Mouse (Mus musculus): ENCODE results near the gene Ilvbl.

Ilvbl gene

DNA sequence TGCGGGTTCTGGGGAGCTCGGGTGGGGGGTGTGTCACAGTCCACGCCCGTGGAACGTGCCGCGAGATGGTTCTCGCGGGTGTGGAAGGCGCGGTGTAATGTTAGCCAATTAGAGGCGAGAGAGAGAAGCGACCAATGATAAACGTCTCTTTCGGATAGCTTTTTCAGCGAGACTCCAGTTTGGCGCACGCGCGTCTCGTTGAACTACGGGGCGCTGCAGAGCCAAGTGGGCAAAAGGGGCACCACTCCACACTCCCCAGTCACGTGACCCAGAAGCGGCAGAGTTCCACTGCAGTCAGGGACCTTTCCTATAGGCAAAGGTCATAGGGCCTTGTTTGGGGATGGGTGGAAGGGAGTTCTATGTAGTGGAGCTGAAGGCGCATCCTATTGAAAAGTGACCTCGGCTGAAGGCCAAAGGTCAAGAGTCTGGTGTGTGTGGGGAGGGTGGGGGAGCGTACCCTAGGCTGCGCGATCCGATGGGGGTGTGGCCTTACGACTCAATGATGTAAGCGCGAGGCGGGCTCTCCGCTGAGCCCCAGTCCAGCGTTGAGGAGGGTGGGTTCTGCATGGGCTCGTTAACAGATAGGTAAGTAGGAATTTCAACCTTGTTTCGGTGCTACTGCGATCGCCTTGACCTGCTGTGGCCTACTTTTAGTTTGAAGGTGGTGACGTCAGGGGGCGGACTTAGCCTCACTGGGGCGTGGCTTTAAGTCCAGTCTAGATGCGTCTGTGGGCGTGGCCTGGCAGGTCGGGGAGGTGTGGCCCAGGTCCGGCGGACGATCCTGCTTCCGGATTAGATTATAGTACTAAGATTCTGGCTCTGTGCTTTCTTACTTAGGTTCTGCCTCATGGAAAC, at the start of gene Ilvbl:
Ilvbl (plus strand) TSS at position 97 of the 855 bp plus-strand sequence.
- under 1% methylated on average over 51 of the region's 51 CpGs for WGBS

DNA sequence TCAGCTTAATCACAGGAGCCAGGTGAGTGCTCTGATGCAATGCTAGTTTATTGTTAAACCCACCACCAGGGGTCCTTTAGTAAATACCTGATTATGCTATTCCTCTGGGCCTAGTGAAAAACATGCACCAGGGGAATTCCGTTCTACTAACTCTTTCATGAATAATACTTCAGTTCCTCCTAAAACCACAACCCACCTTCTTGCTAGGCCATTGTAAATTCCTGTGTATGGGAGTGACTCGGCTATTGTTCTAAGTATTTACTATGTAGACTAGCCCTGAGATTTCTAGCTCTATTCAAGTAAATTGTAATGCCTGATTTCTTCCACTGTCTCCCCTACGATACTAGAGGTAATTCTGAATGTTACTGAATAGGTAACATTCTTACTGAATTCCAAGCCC, 49.1 kb upstream of the Ilvbl start:
- 69% methylated on average over 3 of the region's 3 CpGs for WGBS

DNA sequence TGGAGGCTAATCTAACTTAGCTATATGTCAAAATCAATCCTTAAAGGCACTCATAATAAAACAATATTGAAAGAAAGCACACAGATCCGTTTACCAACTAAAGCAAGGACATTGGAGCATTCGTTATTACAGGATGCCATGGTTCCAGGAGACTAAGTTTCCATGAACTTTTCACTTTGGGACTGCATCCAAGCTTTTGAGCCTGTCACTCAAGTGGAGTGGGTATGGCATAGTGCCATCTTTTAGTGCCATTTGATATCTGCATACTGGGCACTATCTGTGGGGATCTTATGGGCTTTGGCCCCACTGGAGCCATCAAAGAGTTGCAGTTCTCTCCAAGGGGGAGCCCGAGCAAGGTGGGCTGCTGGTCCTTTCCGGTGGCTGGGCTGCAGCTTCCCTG, 48.6 kb upstream of the Ilvbl start:
- WGBS, result 59% methylated on average over 4 of the region's 4 CpGs

DNA sequence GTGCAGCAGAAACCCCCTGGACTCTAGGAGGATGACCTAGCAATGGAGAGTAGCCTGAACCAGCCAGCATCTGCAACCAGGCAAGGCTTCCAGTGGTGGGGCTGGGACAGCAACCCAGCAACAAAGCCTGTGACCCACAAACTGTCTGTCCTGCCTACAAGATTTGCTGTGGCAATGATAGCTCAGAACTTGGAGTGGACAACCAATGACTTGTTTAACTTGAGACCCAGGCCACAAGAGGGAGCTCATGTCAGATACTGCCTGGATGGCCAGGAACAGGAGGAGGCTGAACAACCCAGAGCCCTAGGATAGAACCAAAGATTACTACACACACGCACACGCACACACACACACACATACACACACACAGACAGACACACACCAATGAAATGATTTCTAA, 33.2 kb upstream of the Ilvbl start:
- 48% methylated on average over 2 of the region's 2 CpGs for WGBS

DNA sequence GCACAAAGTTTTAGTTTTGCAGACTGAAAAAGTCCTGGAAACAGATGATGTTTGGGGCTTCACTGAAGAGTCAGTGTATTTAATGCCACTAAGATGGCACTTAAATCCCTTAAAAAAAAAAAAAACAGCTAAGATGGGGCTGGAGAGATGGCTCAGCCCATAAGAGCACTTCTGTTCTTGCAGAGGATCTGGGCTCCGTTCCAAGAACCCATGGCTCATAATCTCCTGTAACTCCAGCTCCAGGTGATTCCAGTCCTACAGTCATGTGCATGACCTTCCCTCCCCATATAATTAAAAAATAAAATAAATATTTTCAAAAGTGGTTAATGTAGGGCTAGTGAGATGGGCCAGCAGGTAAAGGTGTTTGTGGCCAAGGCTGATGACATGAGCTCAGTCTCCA, 9.1 kb upstream of the Ilvbl start:
- WGBS, result 90% methylated on average over 1 of the region's 1 CpGs

DNA sequence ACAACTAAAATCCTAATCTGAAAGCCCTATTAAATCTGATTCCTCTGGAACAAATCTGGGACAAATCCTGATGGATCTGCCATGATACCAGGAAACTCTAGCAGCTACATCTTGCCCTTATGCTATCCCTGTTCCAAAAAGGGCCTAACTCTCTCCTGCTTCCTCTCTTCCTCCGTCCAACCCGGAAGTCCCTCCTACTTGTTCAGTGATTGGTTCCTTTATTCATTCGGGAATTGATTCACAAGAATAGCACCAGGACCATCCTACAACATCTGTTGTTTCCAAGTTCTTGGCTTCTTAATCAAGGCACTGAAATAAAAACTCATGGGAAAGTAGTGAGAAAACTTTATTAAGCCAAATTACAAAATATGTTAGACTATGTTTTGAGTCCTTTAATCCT, 5.0 kb upstream of the Ilvbl start:
- 78% methylated on average over 3 of the region's 3 CpGs for WGBS

DNA sequence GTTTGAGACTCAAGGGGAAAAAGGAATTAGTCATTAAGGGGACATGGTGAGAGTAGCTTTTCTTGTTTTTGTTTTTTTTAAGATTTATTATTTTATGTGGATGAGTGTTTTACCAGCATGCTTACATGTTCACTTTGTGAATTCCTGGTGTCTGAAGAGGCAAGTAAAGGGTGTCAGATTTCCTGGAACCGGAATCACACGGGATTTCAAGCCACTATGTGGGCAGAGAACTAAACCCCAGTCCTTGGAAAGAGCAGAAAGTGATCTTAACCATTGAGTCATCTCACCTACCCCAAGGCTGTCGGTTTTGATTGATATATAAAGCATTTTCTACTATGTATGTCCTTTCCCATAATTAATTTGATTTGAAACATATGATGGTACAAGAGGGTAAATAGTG, 4.5 kb upstream of the Ilvbl start:
- 68% methylated on average over 3 of the region's 3 CpGs for WGBS

DNA sequence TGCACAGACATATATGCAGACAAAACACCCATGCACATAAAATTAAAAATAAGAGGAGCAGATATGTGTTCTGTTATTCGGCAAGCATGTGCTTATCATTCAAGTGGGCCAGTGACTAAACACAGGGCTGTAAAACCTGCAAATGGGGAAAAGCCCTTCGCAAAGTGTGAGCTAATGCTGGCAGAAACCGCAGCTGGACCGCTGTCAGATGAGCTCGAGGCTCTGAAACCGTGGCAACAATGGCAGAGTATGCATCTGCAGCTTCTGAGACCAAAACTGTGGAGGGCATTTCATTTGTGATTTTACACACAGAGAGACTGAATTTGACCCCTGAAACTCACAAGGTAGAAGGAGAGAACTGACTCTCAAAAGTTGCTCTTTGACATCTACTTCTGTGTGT, 3.7 kb upstream of the Ilvbl start:
- 52% methylated on average over 6 of the region's 6 CpGs for WGBS

DNA sequence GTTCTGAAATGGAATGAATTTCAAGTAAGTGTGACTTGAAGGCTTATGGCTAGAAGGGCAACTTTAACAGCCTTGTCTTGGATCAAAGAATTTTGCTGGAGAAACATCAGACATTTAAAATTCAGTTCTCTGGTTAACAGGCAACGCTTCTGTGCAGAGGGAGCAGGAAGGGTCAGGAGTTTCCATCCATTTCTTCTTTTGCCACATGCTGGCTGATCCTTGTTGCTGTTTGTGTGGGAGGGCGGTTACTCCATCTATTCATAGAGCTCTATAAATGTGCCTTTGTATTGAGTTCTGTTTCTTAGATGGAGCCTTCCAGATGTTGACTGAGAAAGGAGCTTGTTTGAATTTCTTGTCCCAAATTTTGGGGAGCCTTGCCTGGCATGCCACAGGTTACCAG, 3.2 kb upstream of the Ilvbl start:
- WGBS, result 49% methylated on average over 2 of the region's 2 CpGs

DNA sequence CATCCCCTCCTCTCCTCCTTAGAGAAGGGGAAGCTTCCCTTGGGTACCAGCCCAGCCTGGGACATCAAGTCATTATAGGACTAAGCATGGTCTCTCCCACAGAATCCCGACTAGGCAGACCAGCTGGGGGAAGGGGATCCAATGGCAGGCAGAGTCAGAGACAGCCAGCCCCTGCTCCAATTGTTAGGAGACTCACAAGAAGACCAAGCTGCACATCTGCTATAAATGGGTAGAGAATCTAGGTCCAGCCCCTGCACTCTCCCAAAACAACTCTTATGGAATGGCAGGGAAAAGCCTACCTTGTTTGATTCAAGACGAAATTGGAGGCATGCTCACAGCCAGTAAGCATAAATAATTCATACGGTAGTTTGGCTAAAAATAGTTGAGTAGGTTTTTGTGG, 920 bp upstream of the Ilvbl start:
- 28% methylated on average over 3 of the region's 3 CpGs for WGBS

DNA sequence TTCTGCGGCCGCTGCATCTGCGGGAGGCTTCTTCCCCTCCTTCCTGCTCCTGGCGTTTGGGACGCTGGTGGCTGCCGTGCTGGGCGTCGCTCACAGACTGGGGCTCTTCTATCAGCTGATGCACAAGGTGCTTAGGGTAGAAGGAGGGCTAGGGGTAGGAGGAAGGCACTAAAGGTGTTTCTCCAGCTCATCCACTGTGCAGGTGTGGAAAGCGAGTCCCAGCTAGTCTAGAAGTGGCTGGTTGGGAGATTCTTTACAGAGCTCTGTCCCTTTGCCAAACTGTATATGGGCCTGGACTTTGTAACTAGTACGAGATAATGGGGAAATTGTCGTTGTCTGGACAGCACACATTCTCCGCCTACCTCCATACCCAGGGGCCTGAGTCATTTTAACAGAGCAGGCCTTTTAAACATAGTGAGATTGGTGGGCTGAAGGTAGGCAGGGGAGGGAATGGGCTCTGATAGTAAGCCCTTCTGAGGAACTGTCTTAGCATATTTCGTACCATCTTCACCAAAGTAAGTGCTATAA, 1.0 kb downstream of the Ilvbl start:
- WGBS, result 8% methylated on average over 13 of the region's 13 CpGs

DNA sequence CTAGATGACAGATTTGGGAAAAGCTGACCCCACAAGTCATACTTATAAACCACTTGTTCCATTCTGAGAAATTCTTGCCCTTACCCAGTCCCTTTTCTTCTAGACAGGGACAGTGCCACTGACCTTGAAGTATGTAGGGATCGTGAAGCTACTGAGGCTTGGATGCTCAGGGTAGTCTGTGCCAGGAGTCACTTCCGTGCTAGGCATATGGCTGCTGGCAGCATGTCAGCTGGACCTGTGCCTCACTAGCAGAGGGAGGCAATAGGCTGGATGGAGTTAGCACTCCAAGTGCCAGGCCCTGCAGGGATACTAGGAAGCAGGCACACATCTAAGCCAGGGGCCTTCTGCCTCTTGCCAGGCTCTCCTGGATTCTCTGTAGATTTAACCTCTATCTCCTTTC, 1.5 kb downstream of the Ilvbl start:
- 21% methylated on average over 2 of the region's 2 CpGs for WGBS

DNA sequence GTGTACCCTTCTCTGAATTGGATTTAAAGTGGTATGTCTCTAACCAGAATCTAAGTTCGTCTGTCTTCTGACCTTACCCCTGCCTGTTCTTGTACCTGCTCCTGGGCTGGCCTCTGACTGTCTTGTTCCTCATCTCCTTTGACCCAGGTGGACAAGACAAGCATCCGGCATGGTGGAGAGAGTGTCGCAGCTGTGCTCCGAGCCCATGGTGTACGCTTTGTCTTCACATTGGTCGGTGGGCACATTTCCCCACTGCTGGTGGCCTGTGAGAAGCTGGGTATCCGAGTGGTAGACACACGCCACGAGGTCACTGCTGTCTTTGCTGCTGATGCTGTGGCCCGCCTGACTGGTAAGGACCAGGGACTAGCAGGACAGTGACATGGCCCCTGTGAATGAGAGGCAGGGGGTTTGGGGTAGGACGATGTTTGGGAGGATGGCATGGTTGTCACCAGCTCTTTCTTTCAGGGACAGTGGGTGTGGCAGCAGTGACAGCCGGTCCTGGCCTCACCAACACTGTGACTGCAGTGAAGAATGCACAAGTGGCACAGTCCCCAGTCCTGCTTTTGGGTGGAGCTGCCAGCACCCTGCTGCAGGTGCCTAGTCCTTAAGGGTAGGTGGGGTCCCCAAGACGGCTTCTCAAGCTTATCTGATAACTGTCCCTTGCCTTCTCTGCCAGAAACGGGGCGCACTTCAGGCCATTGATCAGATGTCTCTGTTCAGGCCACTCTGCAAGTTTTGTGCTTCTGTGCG, 2.5 kb downstream of the Ilvbl start:
- 96% methylated on average over 16 of the region's 16 CpGs for WGBS

DNA sequence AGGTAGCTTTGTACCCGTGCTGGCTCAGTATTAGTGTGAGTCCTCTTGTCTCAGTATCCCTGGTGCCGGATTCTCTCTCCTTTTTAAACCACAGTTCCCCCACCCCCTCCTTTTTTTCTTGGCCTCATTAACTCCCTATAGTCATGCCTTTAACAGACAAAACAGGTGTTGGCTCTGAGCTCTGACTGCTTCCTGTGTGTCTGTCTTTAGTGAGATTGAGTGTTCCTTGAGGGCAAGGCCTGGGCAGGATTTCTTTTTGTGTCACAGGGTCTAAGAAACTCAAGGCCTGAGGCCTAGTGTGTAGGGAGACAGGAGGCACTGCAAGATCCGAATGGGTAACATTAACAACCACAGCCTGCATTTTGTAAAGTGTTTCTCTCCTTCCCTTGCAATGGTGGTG, 4.1 kb downstream of the Ilvbl start:
- 68% methylated on average over 3 of the region's 3 CpGs for WGBS

DNA sequence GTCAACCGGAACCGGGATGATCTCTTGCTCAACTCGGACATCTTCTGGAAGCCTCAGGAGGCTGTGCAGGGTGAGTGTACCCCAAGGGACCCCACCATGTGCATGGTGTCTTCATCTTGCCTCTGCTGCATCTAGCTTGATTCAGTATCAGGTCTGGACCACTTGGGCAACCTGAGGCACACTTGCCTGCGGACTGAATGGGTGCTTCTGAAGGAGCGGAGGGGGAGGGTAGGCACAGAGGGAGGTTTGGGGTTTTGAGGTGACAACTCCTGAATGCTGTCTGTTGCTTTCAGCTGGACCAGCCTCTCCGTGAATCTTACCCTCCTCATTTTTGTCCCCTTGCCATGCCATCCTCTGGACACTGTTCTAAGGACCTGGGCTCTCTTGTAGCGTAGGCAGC, 7.0 kb downstream of the Ilvbl start:
- 96% methylated on average over 7 of the region's 7 CpGs for WGBS

DNA sequence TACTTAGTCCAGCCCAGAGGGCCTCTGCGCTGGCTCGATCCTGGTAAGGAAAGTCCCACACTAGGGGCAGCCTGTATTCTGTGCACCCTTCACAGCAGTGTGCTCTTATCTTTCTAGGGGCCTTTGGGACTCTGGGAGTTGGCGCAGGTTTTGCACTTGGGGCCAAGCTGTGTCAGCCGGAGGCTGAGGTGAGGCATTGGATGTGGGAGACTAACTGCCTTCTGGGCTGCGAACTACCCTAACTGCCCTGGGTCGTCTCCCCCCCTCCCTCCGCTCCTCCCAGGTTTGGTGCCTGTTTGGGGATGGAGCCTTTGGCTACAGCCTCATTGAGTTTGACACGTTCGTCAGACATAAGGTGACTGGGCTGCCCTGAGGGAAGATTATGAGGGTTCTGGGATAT, 9.2 kb downstream of the Ilvbl start:
- 83% methylated on average over 9 of the region's 9 CpGs for WGBS

DNA sequence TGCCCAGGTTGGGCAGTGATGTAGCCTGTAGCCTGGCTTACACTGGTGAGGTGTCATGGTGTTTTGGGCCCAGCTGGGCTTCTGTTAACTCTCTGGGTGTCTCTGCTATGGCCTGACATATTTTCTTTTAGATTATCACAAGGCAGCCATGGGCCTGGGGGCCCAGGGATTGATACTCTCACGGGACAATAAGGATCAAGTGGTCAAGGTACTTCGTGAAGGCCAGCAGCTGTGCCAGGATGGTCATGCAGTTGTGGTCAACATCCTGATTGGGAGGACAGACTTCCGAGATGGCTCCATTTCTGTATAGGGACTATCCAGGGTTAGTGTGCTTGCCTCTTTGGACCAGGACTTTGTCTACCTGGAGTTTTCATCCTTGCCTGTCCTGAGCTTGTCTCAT, 9.8 kb downstream of the Ilvbl start:
- WGBS, result 90% methylated on average over 3 of the region's 3 CpGs

DNA sequence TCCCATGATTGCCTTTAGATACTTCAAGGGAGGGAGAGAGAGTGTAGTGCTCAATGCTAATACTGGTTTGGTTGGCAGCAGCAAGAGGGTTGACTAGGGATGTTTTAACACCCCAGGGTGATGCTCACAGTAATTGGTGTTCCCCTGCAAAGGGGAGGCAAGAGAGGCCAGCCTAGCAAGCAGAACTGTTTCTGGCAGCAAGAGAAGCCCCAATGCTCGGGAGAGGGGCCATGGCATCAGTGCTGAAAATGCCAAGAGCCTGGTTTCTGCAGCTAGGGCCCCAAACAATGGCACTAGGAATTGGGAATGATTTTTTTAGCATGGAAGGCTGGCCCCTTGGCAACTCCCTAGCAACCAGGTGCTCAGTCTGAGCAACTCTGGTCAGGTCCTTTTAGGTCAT, 10.8 kb downstream of the Ilvbl start:
- WGBS, result 91% methylated on average over 1 of the region's 1 CpGs

DNA sequence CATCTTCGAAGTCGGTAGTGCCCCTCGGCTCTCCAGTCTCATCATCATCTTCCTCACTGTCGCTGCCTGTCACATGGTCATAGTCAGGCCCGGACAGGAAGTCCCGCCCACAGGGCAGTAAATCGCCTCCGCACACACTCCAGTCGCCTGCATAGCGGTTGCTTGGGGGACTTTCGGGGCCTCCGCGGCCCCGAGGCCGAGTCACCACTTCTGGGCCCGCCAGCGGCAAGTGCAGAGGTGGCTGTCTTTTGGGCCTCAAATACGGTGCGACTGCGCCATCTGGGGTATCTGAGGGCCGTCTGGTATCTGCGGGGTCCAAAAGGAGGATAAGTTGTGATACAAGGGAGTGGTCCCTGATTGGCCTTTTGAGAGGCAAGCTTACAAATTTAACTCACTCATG, 11.5 kb downstream of the Ilvbl start:
- 90% methylated on average over 22 of the region's 22 CpGs for WGBS

DNA sequence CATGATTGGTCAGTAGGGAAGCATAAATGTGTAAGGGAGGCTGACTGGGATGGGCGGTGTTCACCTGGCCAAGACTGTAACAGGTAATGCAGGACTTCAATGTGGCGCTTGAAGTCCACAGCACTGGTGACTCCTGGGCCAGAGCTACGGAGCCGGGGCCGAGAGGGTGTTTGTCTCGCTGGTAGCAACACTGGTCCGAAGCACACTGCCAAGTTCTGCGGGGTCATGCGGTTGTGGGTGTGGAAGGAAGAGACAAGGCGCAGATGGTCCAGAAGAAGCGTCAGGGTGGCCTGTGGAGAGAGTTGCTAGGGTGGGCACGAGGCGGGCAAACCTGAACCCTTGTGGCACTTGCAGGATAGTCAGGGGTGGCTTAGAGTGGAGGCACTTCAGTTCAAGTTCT, 11.9 kb downstream of the Ilvbl start:
- 96% methylated on average over 13 of the region's 13 CpGs for WGBS

DNA sequence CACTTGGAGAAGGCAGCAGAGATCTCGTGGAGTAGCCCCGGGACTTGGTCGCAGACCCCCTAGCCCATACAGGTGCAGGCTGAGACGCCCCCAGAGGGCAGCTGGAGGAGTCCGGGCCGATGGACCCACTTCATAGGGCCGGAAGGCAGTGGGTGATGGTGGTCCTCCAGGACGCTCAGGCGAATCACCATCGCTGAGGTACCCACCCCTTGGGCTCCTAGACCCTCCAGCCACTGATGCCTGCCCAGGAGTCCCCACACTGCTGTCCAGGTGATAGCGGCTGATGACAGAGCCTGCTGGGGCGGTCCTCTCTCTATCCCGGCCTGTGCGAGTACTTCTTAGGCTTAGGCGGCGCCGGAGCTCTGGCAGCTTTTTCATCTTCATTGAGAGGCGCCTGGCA, 15.1 kb downstream of the Ilvbl start:
- WGBS, result 96% methylated on average over 18 of the region's 18 CpGs

DNA sequence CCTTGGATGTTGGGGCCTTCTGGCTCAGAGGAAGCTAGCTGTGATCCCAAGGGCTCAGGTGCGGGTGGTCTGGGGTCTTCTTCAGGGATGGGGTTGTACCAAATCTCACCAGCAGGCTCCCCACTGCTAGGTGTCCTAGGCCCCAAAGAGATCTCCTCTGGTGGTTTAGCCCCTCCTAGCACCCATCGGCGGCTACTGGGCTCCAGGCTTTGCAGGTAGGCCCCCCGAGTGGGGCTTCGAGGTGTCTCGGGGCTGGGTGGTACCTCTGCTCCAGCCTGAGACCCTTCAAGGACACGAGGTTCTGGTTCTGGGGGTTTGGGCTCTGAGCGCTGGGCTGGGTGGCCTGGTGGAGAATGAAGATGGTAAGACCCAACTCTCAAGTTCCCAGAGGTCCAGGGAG, 15.8 kb downstream of the Ilvbl start:
- 93% methylated on average over 8 of the region's 8 CpGs for WGBS

DNA sequence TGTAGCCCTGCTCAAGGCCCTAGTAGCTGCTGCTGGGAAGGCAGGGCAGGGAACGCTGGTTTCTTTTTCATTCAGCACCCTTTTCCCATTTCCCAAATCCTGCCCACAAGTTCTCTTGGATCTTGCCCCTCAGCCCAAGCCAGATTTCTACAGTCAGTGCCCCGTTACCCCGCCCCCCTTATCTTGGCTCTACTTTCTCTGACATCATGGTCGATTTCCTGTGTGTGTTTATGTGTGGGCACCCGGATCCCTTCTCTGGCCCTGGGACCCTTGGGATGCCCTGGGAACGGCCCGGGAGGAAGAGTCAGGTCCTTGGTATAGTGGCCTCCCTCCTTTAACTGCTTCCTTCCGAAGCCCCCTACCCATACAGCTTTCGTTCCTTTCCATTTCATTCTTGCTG, 16.6 kb downstream of the Ilvbl start:
- 46% methylated on average over 9 of the region's 9 CpGs for WGBS

Measured in cerebral cortex, adult 2 months (tissue).